Mouse (Mus musculus) adrenal gland, adult (tissue): Measurements from ENCODE around the gene Hoxa9.

ENCODE experiments used
- DNase-seq, 2 experiments: peaks; one replicate each; pipeline ENCODE4 v3.0.0; 2022 to 2023; ENCODE audit warnings: low spot score in 1 of 2; ENCODE audit not compliant: inconsistent age in 2 of 2

Hoxa9 gene

DNA sequence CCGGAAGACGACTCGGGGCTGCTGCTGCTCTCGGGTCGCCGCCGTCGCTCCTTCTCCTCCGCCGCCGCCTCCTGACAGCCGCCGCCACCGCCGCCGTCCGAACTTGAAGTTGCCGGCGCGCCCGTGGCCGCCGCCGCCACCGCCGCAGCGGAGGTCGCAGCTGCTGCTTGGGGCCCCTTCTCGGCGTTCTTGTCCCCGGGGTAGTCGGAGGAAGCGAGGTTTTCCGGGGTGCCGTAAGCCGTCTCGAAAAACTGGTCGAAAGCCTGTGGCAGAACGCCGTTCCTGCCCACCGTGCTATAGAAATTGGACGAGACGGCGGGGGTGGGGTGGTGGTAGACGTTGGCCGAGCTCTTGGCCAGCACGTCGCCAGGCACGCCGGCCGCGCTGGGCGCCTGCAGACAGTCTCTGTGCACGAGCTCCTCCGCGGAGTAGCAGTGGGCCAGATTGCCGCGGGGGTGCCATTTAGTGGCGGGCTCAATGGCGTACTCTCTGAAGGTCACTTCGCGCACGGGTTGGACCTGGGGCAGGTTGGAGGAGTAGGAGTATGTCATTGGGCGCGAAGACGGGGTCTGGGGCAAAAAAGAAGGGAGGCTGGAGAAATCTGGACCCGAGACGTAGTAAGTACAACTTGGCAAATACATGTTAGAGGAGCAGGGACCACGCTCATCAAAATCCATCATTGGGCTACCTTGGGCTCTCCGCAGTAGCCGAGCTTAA is 14.3 kb upstream of the Hoxa9 start:
- DNase-seq = no peak

DNA sequence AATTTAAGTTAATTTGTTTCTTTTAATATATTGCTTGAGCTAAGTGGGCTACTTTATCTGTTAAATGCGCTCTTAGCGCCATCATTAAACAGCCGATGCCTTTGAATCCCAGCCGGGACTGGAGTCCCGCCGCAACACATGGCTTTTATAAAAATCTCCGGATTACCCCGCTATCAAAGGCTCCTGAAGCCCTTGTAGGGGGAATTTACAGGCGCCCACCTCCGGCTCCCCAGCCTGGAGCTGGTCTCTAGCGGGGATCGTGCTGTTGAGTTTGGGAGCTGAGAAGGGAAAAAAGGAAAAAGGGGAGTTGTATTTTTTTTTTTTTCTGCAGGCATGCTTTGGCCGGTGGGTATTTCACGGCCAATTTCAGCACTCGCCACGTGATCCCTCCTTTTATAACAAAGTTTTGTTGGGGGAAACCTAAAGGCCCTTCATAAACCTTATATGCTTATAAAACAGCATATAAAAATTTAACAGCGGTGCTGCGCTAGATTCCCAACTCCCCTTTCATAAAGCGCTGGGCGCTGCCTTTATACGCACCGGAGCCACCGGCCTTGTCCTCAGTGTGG is 13.7 kb upstream of the Hoxa9 start:
- no peak for DNase-seq

DNA sequence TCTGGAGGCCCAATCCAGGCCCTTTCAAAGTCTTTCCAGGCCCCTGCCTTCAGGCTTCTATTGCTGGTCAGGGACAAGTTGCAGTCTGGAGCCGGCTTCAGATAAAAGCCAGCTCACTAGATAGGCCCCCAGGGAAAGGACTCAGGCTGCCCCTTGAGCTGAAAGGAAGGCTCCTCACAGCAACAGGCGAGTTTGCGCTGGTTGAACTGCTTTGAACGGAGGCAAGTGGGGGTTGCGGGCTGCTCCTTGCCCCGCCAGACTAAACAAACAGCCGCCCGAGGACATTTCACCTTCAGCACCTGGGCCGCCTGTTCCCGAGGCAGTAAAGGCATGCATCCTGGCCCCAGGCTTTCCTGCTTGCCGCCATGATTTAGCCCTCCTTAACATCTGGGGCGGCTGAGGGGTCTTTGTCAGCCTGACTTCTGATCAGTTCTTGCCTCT is 12.8 kb upstream of the Hoxa9 start:
- DNase-seq = no peak

DNA sequence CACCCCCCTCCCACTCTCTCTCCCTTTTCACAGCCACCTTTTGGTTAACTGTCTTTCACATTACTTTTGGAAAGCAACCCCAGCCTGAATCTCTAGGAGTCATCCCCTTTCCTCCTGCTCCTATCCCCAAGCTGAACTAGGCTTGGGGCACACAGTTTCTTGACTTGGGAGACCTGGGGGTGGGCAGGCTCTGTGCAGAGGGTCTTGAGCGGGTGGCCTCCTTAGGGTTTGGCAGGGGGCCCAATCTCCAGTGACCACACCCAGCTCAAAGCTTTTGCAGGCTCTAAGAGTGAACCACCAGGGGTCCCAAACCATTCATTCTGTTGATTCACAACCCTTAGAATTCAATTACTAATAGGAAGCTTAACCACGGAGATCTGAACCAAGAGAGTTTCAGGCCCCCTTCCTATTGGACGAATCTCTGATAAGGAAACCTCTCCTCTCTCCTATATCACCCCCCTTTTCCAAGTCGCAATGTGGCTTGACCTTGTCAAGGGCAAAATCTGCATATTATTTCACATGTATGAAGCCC is 12.0 kb upstream of the Hoxa9 start:
- DNase-seq = no peak

DNA sequence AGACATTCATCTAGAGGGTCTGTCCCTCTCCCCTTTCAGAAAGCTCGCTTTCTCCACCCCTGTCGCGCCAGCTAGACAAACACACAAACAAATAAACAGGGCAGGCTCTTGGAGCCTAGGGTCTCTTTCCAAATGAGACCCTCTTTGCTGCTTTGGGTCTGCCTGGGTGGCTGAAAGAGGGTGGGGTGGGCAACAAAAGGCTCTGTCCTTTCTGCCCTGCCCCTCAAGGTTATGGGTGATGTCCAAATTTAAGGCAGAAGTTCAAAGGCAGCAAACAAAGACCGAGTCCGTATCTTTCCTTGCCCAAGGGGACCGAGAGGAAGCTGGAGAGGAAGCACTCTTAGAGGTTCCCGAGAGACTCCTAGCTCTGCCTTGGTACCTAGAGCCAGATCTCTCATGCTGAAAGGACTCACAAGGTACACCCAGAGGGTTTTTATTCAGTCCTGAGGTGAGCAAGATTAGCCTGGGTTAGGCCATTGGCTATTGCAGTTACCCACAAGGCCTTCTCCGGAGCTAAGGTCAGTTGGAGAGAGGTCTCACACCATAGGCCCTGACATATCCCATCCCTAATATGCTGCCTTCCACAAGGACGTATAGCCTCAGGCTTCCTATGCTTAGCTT is 10.2 kb upstream of the Hoxa9 start:
- DNase-seq = no peak

DNA sequence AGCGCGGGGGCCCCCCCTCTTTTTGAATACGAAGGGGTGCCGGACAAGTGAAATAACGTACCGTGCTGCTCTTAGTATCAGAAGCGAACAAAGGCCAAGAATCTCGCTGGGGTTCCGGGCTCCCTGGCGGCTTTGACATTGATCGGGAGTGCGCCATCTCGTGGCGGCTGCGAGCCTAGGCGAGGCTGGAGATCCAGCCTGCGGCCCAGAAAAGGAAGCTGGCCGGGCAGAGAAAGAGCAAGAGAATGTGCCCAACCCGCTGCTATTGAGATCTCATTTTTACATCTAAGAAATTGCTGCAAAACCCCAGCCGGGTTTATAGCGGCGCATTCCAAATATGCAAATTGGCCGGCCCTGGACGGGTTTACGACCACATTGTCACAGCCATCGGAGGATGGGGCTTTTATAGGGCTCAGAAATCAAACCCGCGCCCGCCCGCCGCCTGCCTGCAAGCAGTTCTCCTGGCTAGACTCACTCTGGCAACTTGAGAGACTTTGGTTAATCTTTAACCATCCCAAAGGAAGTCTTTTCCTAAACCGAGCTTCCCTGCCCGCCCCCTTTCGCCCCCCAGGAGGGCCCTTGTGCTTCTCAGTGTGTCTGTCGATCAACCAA is 9.6 kb upstream of the Hoxa9 start, which contains the start of gene Hoxa10:
Hoxa10 (minus strand) TSS at position 466 of the 612 bp plus-strand sequence.
- peak; percentile 67 to 87 for DNase-seq

DNA sequence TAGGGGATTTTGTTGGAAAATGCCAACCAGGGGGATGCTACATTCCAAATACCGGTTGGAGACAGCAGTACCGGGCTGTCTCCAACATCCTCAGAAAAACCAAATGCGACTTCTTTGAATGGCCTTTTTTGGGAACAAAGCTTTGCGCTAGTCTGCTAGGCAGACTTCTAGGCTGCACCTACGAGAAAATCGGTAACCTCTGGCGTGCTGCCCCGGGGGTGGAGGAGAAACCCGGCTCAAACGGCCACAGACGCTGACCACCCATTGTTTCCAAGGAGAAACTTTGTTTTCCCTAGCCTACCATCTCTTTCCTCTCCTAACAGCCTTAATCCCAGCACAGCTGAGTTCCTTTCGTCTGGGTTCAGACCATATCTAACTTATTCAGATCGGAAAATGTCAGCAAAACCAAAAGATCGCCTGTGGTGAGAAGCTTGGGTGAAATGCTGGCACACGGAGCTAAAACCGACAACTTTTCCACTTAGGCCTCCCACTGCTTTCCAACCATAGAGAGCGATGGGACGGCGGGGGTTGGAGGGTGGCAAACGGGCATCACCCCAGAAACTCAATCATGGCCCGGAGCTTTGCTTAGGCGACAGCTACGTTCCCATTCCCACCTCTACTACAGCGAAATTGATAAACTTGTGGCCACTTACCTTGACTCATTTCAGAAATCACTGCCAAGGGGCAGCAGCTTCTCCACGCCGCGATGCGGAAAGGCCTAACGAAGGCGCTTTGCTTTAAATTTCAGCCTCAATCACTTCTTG is 8.9 kb upstream of the Hoxa9 start:
- peak in 1 of 2 experiments; percentile 50 for DNase-seq

DNA sequence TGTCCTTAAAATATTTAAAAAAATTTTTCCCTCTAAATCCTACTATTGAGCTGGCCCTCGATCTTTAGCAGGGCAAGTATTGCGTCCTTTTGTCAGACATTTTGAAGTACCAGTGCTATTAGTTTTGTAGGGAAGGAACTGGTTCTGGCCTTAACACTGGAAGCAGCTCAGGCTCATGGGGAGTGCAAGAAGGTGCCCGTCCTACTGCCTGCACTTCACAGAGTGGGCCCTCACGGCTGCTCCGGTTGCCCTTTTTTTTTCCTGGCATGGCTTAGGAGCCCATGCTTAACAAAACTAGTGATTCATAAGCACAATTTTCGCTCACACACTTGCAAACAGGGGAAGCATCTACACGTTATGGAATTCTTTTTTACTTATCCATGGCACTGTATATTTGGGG is 8.1 kb upstream of the Hoxa9 start:
- no peak for DNase-seq

DNA sequence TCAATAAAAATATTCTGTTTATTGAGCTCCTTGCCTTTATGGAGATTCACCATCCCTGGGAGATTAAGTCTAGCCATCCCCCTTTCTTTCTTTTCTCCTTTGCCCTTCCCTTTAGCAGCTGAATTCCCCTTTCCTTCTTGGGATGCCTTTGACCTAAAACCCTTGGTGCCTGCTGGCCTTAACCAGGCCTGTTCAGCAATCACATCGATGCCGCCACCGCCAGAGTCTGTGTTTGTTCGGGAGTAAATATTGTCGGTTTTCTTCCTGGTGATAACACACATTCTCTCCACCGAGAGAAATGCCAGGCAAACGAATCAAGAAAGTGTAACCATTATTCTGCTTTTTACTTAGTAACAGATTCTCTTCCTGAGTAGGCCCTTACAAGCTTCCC is 7.3 kb upstream of the Hoxa9 start:
- no peak for DNase-seq

DNA sequence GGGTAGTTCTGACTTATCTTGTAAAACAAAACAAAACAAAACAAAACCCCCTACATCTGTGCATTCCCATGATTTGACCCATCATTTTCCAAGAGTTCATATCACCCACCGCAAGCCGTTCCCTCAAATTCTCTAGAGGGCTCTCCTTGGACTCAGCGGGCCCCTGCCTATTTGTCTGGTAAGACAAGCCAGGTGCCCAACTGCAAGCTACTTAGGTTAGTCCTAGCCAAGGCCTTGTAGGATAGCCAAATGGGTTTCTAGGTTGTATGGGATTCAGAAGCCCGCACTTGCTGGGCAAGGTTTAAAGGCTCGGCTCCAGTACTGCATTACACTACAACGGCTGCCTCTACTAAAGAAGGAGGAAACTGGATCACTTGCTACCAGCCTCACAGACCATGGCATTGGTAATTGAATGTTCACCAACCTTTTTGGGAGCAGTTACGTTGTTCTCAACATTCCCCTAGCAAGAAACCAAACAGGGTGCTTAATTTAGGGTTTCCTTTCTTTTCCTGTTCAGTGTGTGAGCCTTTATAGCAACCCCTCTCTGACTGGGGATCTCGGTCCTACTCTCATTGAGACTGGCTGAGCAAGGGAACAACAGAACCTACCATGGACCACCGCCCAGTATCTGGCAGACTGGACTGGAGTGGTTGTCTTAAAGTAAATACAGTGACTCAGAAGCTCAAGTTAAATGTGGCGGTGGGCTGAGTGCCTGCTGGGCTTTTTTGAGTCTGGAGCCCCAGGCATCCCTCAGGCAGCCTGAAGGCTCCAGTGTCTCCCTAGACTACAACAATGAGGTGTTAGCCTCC is 6.7 kb upstream of the Hoxa9 start:
- no peak for DNase-seq

DNA sequence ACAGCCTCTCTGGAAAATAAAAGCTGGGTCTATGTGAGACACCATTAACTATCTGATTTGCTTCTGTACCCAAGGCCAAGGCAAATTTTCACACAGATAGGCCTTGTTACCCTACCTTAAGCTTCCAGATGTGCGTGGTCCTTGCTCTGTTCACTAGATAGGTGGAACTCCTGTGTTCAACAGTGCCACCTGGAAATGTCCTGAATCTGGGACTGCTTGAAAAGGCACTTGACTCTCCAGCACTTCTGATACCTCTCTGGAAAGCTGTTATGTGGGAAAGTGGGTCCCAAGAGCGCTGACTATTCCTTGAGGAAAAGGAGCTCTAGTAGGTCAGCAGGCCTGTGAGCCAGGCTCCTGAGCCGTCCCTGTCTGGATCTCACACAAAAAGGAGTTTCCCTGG is 5.9 kb upstream of the Hoxa9 start:
- DNase-seq = no peak

DNA sequence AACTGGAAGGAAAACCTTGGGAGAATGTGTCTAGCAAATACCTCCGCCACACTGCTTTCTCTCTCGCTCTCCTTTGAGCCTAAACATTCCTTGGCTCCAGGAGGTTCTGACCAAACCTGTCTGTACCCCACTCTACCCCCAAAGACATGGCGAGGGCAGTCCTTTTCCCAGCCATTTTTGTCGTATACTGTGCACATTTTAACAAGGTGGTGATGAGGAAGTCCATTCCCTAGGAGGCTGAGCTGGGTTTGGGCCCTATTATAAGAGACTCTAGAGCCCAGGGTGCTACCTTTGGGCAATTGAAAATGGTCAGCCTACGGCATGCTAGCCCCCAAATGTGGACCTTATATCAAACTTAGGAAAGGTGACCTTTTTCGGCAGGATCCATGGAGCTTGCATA is 5.0 kb upstream of the Hoxa9 start:
- DNase-seq = no peak

DNA sequence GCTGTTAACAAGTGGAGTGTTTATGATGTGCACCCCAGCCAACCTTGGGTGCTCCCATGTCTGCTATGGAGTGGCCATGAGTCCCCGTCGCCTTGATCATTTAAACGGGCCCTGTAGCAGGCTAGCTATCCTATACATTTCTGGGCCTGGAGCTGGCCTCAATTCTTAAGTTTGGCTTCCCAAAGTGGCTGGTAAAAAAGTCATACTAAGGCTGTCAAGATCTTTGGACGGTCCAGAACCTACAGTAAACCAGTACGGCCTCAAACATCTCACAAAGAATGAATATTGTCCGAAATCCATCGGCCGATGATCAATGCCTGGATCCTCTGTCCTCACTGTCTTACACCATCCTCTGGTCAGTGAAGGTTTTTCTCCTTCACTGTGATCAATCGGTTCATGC is 4.4 kb upstream of the Hoxa9 start:
- no peak for DNase-seq

DNA sequence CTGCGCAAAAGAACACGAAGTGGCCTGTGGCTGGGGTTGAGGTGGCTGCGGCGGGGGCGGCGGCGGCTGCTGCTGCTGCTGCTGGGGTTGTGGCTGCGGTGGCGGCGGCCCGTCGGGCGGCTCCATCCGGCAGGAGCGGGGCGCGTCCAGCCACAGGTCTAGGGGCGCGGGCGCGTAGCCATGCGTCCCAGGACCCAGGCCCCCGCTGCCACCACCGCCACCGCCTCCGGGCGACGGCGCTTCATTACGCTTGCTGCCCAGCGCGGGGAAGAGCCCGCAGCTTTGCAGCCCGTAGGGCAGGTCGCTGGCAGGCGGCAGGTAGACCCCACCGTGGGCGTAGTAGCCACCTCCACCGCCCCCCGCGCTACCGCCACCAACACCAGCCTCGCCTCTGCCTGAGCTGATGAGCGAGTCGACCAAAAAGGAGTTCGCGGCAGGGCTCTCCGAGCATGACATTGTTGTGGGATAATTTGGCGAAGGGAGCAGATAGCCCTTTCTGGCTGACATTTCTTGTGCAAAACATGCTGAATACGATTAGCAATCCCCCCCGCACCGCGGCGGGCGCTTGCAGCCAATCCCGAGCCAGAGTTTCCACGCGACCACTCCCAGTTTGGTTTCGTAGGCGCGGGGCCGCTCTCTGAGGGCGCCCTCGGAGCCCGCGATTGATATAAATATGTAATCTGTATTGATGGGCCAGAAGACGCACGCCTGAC is 3.7 kb upstream of the Hoxa9 start:
- no peak for DNase-seq

DNA sequence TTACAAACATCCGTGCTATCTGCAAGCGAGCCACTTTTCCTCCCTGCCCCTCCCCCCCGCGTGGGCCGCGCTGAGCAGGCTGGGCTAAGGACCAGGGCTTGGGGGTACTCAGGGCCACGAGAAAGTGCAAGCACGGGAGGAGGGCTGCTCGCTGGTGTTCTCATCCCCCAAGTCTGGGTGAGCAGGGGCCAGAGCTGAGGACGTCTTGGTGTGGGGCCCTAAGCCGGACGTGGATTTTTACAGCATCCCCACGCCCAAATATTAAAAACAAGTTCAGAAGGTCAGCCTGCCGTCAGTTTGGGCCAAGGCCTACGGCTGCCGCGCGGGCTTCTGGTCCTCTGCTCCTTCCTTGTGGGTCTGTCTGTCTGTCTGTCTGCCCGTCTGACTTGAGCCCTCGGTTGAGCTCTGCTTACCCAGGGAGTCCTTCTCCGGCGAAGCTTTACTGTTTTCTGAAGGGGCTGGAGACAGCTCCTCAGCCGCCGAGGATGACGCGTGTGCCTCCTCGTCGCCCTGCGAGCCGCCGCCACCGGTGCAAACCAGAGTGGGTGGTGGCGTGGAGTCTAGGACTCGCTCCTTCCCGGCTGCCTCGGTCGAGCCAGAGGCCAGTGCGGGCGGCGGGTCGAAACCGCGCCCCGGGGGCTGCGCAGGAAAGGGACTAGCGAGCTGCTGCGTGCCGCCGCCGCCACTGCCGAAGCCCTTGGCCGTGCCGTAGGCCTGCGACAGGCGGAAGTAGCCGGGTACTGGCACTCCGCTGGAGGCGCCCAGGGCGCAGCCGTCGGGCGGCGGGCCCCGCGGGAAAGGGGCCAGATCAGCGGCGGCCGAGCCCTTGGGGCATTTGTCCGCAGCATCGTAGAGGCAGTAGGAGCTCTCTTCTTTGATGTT is 2.9 kb upstream of the Hoxa9 start:
- no peak for DNase-seq

DNA sequence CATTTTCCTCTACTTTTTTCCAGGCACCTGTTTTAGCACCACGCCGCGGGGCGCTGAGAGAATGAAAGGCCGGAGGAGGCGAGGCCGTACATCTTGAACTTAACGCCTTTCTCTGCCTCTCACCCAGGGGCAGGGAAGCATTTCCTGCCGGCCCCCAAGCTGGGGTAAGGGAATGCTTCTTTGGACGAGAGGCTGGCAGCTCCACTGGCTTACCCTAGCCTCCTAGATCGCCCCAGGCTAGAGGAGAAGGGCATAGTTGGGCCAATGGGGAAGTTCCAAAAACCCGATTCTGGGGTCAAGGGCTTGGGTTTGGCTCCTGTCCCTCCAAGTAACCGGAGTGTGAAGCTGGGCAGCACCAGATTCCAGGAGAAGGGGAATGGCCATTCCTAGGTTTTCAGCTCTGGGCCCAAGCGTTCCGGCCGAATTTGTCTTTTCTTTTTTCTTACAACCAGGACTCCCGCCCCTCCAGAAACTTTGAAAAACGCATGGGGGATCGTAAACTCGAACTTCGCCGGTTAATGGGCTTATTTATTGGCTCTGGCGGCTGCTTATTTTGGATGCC is 2.2 kb upstream of the Hoxa9 start:
- no peak for DNase-seq

DNA sequence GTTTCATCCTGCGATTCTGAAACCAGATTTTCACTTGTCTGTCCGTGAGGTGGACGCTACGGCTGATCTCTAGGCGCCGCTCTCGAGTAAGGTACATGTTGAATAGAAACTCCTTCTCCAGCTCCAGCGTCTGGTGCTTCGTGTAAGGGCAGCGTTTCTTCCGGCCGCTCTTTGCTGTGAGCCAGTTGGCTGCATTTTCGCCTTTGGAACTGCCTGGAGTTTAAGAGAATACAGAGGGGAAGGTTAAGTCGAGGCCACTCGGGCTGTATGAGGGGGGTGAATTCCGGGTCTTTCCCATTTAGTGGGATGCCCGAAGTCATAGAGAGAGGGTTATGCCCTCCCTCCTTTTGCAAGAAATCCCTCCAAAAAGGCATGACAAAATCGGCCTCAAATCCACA is 1.7 kb upstream of the Hoxa9 start:
- DNase-seq = peak in 1 of 2 experiments; percentile 60

DNA sequence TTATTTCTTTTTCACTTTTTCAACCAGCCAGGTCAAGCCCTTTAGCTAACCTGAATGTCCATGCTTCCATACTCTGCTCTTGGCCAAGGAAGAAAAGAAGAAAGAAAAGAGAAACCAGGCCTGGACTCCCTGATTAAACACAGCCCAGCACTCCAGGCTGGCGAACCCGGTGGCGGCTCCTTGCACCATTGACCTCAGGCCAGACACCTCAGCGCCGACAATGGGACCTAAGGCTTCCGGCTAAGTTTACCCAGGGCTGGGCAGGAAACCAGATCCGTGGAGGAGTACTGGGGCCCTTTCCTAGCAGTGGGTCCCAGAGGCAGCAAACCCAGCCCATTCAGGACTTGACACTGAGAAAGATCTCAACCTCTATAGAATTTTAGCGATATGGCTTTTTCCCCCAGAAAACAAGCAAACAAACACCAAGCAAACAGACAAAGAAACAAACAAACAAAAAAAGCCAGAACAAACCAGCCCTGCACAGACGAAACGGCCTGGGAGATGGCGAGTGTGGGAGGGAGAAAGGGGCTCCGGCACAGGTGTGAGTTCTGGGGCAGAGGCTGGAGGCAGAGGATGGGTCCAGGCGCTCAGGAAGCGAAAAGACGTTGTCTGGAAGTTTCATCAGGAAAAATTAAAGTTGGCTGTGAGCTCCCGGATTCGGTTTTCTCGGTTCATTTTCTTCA is 1.1 kb upstream of the Hoxa9 start:
- DNase-seq = peak in 1 of 2 experiments; percentile 53
